Mouse (Mus musculus): Measurements from ENCODE around the gene Gm6465.
"Not testable (repeated sequence)": the region's sequence is repeated elsewhere in the genome, so short reads cannot be mapped to it uniquely, and the experiment has no call there.

Gm6465 gene

DNA sequence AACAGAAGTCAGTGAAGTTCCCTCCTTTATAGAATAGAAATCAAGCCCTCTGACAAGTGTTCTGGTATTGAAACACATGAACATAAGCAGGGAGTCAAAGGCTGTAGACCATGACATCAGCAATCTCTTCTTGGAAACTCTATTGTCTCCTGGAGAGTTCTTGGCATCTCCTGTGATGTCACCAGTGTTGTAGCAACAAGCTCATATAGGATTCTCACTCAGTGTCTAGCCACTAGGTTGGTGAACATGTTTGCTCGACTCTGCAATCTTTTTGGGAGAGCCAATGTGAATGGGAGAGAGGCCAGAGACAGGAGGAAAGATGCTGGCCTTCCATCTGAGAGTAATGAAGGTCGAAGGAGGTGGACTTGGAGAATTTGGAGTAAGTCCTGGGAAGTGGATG, at the start of gene Gm6465:
TSS of gene Gm6465 (plus strand) at position 301 of the 400 bp plus-strand sequence.
- DNase-seq (ENCODE audit: low read depth, low spot score), result not testable (repeated sequence)

DNA sequence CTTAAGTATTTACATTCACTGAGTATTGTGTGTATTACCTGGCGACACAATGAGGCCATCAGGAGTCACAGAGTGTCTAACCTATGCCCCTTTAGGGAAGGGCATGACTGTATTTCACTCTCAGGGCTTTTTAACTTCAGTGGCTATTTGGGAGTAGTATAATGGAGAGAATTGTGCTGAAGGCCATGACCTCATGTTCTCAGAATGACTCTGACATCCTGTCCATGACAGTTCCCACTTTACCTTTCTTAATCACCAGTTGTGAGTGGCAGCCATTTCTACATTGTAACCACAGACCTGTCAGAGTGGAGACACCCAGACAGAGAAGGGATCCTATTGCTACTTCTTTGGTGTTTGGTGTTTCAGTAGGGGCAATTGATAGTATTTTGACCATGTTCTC, 485 bp downstream of the Gm6465 start:
- not testable (repeated sequence) for DNase-seq (ENCODE audit: low read depth, low spot score)

DNA sequence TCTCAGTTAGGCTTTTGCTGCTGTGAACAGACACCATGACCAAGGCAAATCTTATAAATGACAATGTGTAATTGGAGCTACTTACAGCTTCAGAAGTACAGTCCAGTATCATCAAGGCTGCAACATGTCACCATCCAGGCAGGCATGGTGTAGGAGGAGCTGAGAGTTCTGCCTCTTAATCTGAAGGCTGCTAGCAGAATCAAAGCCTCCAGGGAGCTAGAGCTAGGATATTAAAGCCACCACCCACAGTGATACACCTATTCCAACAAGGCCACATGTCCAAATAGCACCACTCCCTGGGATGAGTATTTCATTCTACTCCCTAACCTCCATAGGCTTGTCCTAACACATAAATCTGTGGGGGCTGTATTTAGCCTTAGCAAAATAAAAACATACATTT, 12.6 kb downstream of the Gm6465 start:
- DNase-seq (ENCODE audit: low read depth, low spot score), result not testable (repeated sequence)
